In genomic region chr16:78090155-78090554, GRCm38 (mm10) we compare ENCODE assay signal across 21 mouse cellular contexts.
A peak's percentile ranks its signal among the peaks of the same experiment; 100 is the strongest.
DNase-seq lines count a peak whose midpoint lies in the region; ATAC-seq and TF ChIP-seq lines count a peak whose summit lies in the region.
"Had no signal": no experiment of that assay in that cellular context is flagged by ENCODE, and none has a peak within 500 bp of the region (broad histone marks: within the 10 kb centered on the region; RNA-seq: fewer than 3 reads in every experiment).

No protein-coding gene starts in this region.

- TF ChIP-seq CTCF in forebrain, postnatal 0 days (IDR thresholded peaks at IDR 0.05; ENCODE audit: low read depth), result no peak
- no peak for TF ChIP-seq CTCF in midbrain, postnatal 0 days (IDR thresholded peaks at IDR 0.05)

- DNase-seq in forebrain, postnatal 0 days, result peak; percentile 17
- DNase-seq in midbrain, embryonic 14.5 days, result no peak
- DNase-seq in midbrain, postnatal 0 days (ENCODE audit: low spot score), result peak; percentile 12
- DNase-seq in midbrain, embryonic 10.5 days (ENCODE audit: low spot score), result no peak
- DNase-seq: adrenal gland, adult 2 months; adrenal gland, adult 8-10 months; adrenal gland, postnatal 10 days; adrenal gland, postnatal 14 days; adrenal gland, postnatal 25 days; adrenal gland, postnatal 36 days; B cell, adult 2 months; cerebellum, adult 11 months; cerebellum, adult 11-12 months; cerebellum, adult 18-20 months had no signal

- H3K36me3 ChIP-seq in forebrain, postnatal 0 days (ENCODE audit: insufficient read depth), result no peaks in the 10 kb centered on the region
- no peaks in the 10 kb centered on the region for H3K36me3 ChIP-seq in forebrain, embryonic 13.5 days (ENCODE audit: poor library complexity, severe bottlenecking)
- H3K36me3 ChIP-seq in midbrain, embryonic 15.5 days (replicated peaks), result no peaks in the 10 kb centered on the region
- H3K36me3 ChIP-seq in midbrain, embryonic 14.5 days (ENCODE audit: control insufficient read depth, insufficient read depth, low read length), result no peaks in the 10 kb centered on the region
- H3K36me3 ChIP-seq in midbrain, postnatal 0 days (ENCODE audit: insufficient read depth, low read length), result no peaks in the 10 kb centered on the region
- H3K36me3 ChIP-seq in midbrain, embryonic 10.5 days, result no peaks in the 10 kb centered on the region
- H3K36me3 ChIP-seq: G1E had no signal

- no peaks in the 10 kb centered on the region for H3K4me1 ChIP-seq in forebrain, postnatal 0 days (ENCODE audit: insufficient read depth)
- peaks cover 8% of the 10 kb centered on the region; the same call in 1 of the 2 replicates for H3K4me1 ChIP-seq in forebrain, embryonic 13.5 days
- no peaks in the 10 kb centered on the region for H3K4me1 ChIP-seq in midbrain, embryonic 15.5 days
- H3K4me1 ChIP-seq in midbrain, embryonic 14.5 days (ENCODE audit: control insufficient read depth, insufficient read depth, low read length), result no peaks in the 10 kb centered on the region
- H3K4me1 ChIP-seq in midbrain, postnatal 0 days (ENCODE audit: insufficient read depth, low read length), result no peaks in the 10 kb centered on the region
- no peaks in the 10 kb centered on the region for H3K4me1 ChIP-seq in midbrain, embryonic 10.5 days

- ATAC-seq in forebrain, postnatal 0 days, result peak; percentile 61; the same call in 1 of the 2 replicates
- ATAC-seq in forebrain, embryonic 13.5 days, result no peak
- 0 out of 2 replicates have a peak, but pooled peaks have one; percentile 62 for ATAC-seq in midbrain, embryonic 15.5 days (replicated peaks)
- no peak for ATAC-seq in midbrain, embryonic 14.5 days (ENCODE audit: low FRiP score, low TSS enrichment)
- ATAC-seq in midbrain, postnatal 0 days (ENCODE audit: low FRiP score), result no peak
- ATAC-seq: activated CD4-positive, CD25-positive, alpha-beta regulatory T cell, adult 4 months; CD4-positive, CD25-positive, alpha-beta regulatory T cell, adult 4 months; Patski had no signal

- H3K9me3 ChIP-seq in forebrain, postnatal 0 days (ENCODE audit: low read length), result no peaks in the 10 kb centered on the region
- H3K9me3 ChIP-seq in forebrain, embryonic 13.5 days (replicated peaks), result no peaks in the 10 kb centered on the region
- H3K9me3 ChIP-seq in midbrain, embryonic 15.5 days, result no peaks in the 10 kb centered on the region
- no peaks in the 10 kb centered on the region for H3K9me3 ChIP-seq in midbrain, embryonic 14.5 days (ENCODE audit: control insufficient read depth, low read length)
- H3K9me3 ChIP-seq in midbrain, postnatal 0 days (ENCODE audit: low read length), result no peaks in the 10 kb centered on the region
- H3K9me3 ChIP-seq in midbrain, embryonic 10.5 days (replicated peaks), result no peaks in the 10 kb centered on the region

- H3K9ac ChIP-seq in forebrain, postnatal 0 days, result no peak overlapping the region
- no peak overlapping the region for H3K9ac ChIP-seq in forebrain, embryonic 13.5 days
- H3K9ac ChIP-seq in midbrain, embryonic 15.5 days, result no peak overlapping the region
- H3K9ac ChIP-seq in midbrain, embryonic 14.5 days (replicated peaks; ENCODE audit: low read length), result no peak overlapping the region
- no peak overlapping the region for H3K9ac ChIP-seq in midbrain, postnatal 0 days (replicated peaks; ENCODE audit: low read length, poor library complexity, severe bottlenecking)

- H3K4me3 ChIP-seq in forebrain, postnatal 0 days (ENCODE audit: low read depth, low read length), result no peak overlapping the region
- no peak overlapping the region for H3K4me3 ChIP-seq in forebrain, embryonic 13.5 days
- no peak overlapping the region for H3K4me3 ChIP-seq in midbrain, embryonic 15.5 days
- no peak overlapping the region for H3K4me3 ChIP-seq in midbrain, embryonic 14.5 days (replicated peaks; ENCODE audit: low read depth, low read length)
- H3K4me3 ChIP-seq in midbrain, postnatal 0 days (ENCODE audit: low read depth, low read length), result no peak overlapping the region
- no peak overlapping the region for H3K4me3 ChIP-seq in midbrain, embryonic 10.5 days

- no peak overlapping the region for H3K27ac ChIP-seq in forebrain, postnatal 0 days (ENCODE audit: low read depth, low read length)
- H3K27ac ChIP-seq in forebrain, embryonic 13.5 days, result no peak overlapping the region
- H3K27ac ChIP-seq in midbrain, embryonic 15.5 days, result no peak overlapping the region
- H3K27ac ChIP-seq in midbrain, embryonic 14.5 days (replicated peaks; ENCODE audit: low read depth, low read length), result no peak overlapping the region
- no peak overlapping the region for H3K27ac ChIP-seq in midbrain, postnatal 0 days (ENCODE audit: low read depth, low read length)
- no peak overlapping the region for H3K27ac ChIP-seq in midbrain, embryonic 10.5 days (replicated peaks)

- 68% methylated on average over 3 of the region's 3 CpGs for WGBS in forebrain, postnatal 0 days
- 90% methylated on average over 3 of the region's 3 CpGs for WGBS in forebrain, embryonic 13.5 days
- 74% methylated on average over 3 of the region's 3 CpGs for WGBS in midbrain, embryonic 15.5 days
- 75% methylated on average over 3 of the region's 3 CpGs for WGBS in midbrain, embryonic 14.5 days
- 55% methylated on average over 3 of the region's 3 CpGs for WGBS in midbrain, postnatal 0 days
- 87% methylated on average over 3 of the region's 3 CpGs for WGBS in midbrain, embryonic 10.5 days

- no peak overlapping the region for H3K4me2 ChIP-seq in forebrain, postnatal 0 days (ENCODE audit: low read depth)
- H3K4me2 ChIP-seq in forebrain, embryonic 13.5 days, result no peak overlapping the region
- H3K4me2 ChIP-seq in midbrain, embryonic 15.5 days, result no peak overlapping the region
- no peak overlapping the region for H3K4me2 ChIP-seq in midbrain, embryonic 14.5 days (ENCODE audit: low read length)
- H3K4me2 ChIP-seq in midbrain, postnatal 0 days (ENCODE audit: low read depth, low read length, poor library complexity, severe bottlenecking), result no peak overlapping the region

- H3K27me3 ChIP-seq in forebrain, postnatal 0 days (ENCODE audit: insufficient read depth, low read length), result no peaks in the 10 kb centered on the region
- no peaks in the 10 kb centered on the region for H3K27me3 ChIP-seq in forebrain, embryonic 13.5 days
- H3K27me3 ChIP-seq in midbrain, embryonic 15.5 days (replicated peaks), result no peaks in the 10 kb centered on the region
- H3K27me3 ChIP-seq in midbrain, embryonic 14.5 days (ENCODE audit: control insufficient read depth, insufficient read depth, low read length), result no peaks in the 10 kb centered on the region
- no peaks in the 10 kb centered on the region for H3K27me3 ChIP-seq in midbrain, postnatal 0 days (ENCODE audit: insufficient read depth, low read length)
- no peaks in the 10 kb centered on the region for H3K27me3 ChIP-seq in midbrain, embryonic 10.5 days (ENCODE audit: low read depth, poor library complexity, severe bottlenecking)
- H3K27me3 ChIP-seq: CH12.LX had no signal

Comparison
In these comparisons a context has a peak if more than half of its experiments do, and no peak if none do; other contexts are left out.
1. ATAC-seq: peak in forebrain, postnatal 0 days (single experiment) and midbrain, embryonic 15.5 days (single experiment); none in forebrain, embryonic 13.5 days (single experiment), midbrain, embryonic 14.5 days (single experiment) and midbrain, postnatal 0 days (single experiment).
2. DNase-seq: peak in forebrain, postnatal 0 days (single experiment) and midbrain, postnatal 0 days (single experiment); none in midbrain, embryonic 14.5 days (single experiment) and midbrain, embryonic 10.5 days (single experiment).